Mouse (Mus musculus) cerebellum, adult 11-12 months (tissue): ENCODE results near the gene Igf1r.

Experiments used
- DNase-seq: peaks from one replicate; pipeline ENCODE4 v3.0.0; 2022

Igf1r gene

DNA sequence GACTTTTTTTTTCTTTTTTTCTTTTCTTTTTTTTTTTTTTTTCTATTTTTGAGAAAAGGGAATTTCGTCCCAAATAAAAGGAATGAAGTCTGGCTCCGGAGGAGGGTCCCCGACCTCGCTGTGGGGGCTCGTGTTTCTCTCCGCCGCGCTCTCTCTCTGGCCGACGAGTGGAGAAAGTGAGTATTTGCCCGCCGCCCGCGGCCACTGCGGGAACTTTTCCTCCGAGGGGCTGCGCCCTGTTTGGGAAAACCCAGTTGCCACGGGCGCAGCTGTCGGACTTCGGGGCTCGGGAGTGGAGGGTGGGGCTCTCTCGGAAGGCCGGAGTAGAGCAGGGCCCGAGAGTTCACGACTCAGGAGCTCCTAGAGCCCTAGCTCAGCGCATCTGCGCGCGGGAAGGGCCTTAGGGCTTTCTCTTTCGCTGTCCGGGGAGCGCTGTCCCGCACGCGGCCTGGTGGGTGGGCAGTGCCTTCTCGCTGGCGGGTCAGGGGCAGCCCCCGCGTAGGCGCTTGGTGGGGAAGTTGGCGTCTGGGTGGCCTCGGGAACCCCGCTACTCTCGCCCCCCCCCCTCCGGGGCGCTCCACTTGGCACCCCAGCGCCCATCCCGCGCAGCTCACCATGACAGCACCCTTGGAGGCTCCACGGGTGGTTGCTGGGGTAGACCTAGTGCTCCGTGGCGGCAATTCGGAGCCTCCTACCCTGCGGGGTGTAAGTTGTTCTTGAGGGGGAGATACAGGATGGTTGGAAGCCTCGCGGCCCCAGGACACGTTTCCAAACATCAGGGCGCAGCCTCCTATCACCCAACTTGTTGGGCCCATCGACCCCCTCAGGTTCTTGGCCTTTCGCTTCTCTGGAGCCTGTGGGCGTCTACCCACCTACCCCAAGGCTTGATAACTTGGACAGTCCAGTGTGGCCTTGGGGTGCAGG, at the start of gene Igf1r:
Igf1r (plus strand) TSS at position 51 of the 924 bp plus-strand sequence.
- peak; percentile 71 for DNase-seq

DNA sequence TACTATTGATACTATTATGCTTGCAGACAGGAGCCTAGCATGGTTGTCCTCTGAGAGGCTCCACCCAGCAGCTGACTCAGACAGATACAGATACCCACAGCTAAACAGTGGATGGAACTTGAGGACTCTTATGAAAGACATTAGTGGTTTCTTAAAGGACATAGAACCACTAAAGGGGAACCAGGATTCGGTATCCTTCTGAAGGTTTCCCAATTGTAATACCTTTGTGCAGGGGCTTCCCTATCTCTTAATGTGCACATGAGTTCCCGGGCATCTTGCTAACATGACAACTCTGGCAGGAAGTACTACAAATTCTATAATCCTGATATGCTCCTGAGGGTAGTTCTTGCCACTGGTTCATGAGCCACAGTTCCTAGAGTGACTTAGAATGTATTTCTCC, 46.3 kb upstream of the Igf1r start:
- no peak for DNase-seq

DNA sequence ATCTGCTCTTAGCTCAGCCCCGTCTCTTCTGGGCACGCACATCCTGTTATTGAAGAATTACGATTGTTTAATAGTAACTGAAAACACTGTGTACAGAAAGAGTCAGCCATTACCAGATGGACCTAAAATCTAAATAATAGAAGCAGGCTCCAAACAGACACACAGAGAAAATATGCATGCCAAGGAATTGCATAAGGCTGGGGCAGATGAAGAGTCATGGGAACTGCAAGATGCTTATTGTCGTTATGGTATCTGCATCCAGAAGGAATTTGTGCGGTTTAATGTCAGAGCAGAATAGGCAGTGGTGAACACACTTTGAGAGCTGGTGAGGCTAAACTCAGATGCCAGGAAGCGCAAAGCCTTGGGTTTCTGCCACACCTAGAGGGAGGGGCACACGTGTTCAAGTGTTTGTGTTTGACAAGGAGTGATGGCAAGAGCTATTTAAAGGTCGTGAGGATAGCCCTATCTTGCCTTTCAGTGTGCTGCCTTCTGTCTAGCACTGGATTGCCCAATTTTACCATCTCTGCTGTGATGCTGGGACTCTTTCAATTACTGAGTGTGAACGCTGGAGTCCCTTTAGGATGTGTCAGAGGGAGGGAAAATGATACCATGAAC, 44.7 kb upstream of the Igf1r start:
- DNase-seq, result no peak

DNA sequence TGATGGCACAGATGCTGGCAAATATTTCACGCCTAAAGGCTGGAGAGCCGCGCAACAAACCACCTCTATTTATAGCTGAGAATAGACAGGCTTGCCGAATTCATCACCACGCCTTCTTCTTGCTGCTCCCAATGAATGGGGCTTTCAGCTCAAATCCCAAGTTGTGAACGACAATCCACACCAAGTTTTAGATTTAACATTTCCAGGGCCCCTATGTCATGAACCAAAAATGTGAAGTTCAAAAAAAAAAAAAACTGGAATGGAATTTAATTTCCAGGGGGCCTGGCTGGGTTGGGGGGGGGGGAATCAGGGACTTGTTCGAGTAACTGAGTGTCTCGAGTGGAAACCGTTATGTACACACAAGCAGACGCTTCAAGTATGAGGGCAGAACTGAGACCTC, 42.1 kb upstream of the Igf1r start:
- DNase-seq, result no peak

DNA sequence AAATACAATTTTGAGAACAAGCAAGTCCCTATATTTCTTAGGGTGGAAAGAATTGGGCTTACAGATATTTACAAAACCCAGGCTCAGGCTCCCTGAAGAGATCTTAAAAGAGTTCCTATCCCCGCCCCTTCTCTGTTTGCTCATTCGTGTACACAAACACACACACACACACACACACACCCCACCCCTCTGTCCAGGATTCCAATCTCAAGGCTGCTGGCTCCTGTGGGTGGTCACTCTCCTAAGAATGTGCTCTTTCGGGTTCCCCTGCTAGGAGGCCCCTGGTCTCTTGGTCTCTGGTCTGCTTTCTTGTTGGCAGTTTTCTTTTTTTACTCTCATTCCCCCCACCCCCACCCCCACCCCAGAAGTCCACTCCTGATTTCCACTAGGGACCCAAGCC, 41.7 kb upstream of the Igf1r start:
- DNase-seq, result no peak

DNA sequence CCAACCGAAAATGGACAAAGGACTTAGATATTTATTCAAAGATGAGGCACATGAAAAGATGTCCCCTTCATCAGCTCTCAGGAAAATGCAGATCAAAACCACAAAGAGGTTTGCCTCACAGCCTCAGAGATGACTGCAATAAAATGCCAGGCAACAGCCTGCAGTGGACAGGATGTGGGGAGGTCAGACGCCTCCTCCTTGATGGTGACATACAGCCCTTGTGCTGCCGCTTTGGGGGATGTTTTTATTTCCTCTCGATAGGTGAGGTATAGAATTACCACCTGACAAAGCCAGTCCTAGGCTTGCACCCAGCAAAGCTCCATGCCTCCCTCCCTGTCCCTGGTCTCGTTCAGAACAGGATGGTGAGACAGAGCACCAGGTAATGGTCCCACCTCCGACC, 40.8 kb upstream of the Igf1r start:
- no peak for DNase-seq

DNA sequence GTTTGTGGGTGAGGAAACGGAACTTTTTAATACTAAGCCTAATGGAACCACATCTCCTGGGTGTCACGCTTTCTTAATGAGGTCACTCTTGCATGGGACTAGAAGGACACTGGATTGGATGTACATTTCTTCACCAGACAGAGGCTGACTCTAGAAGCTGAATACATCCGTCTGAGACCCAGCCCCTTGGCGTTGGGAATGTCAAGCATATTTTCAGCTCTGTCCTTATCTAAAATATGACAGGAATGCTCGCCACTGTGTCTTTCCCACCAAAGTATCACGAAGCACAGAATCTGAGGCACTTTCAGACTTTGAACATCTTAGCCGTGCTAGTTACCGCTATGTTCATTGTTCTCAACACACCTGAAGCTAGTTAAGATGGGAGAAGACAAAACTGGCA, 35.7 kb upstream of the Igf1r start:
- no peak for DNase-seq

DNA sequence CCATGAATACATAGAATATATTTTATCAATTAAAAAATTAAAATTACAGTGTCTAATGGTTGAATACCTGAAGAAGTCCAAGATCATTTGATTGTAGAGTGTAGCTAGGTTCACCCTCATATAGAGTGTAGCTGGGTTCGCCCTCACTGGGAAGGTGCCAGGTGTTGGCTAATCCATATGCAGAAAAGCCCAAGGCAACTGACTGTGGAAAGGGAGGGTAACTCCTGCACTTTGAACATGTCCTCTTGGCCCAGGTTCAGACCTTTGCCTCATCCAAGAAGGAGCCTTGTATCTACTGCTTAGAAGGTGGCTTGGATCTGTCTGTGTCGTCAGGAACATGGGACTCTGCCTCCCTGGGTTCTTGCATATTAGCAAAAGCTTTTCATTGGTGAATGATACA, 34.9 kb upstream of the Igf1r start:
- DNase-seq, result no peak

DNA sequence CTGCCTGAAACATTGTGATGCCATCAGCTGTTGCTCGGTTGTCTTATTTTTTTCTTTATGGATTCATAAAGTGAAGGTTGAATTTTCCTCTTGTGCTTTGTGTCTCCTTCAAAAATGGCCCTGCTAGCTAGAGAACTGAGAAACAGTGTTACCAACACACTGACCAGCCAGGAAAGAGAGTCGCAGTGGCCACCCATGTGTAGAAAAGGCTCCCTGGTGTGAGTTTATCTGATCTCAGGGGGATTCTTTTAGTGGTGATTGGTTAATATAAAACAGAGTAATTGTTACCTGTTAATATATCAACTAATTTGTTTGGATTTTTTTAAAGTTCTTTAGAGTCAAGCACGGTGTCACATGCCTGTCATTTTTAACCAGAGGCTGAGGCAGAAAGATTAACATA, 33.2 kb upstream of the Igf1r start:
- DNase-seq, result no peak

DNA sequence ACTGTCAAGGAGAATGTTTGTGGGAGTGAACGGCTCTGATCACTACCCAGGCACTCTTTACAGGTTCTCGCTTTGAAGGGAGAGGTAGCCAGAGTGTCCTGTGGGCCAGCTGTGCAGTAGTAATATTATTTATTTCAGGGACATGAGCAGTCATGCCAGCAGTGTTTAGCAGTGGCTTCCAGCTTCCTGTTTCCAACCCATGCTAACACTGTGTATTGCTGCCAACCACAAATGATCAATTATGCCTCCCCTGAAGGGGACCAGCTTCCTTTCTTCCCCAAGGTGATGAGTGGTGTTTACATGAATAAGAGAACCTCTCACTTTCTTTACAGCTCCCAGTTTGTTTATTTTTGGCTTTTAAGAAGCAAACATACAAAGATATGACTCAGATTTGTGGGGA, 28.4 kb upstream of the Igf1r start:
- no peak for DNase-seq

DNA sequence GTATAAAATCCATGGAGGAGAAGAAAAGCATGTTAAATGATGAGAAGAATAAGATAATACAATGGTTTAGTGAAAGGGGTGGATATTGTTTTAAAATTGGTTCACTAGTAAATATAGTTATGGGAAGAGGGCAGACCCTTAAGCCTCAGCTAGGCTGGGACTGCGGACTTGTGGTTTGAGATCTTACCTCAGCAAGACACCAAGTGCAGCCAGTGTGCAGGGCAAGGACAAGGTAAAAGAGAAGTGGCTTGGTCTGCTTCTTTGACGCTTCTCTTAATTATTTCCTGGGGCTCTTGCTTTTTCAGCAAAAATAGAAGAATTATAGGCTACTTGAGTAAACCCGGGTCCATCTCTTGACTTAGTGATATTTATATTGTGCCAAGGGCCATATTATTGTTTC, 22.5 kb upstream of the Igf1r start:
- DNase-seq, result no peak

DNA sequence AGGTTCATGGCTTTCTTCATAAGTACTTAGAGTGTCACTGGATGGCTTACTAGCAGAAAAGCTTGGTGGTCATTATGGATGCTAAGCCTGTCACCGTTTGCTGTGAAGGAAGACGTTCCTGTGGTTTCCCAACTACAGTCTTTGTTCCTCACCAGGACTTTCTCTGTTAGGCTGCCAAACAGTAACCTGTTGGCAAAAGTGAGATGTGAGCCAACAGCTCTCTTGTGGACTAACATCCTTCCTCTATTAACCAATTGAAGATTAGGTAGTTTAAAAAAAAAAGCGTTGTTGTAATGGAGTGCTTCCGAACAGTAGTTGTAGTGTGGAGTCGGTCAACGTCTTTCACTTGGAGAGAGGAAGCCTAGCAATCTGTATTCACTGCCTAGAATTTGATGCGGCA, 15.8 kb upstream of the Igf1r start:
- DNase-seq, result no peak

DNA sequence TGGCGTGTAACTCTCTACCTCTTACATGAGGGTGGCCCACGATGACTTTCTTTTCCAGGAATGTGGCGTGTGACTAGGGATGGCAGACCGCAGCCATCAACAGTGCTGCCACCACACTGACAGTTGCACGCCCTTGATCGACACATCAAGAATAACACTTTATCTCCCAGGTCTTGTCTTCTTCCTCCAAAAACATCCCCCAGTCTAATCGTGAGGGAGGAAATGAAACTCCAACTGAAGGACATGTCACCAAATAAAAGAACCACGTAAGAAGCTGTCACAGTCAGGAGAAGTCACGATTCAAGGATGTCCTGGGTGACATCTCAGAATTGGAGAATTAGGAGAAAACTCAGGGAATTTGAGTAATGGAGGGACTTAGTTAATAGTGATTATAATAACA, 8.8 kb upstream of the Igf1r start:
- no peak for DNase-seq

DNA sequence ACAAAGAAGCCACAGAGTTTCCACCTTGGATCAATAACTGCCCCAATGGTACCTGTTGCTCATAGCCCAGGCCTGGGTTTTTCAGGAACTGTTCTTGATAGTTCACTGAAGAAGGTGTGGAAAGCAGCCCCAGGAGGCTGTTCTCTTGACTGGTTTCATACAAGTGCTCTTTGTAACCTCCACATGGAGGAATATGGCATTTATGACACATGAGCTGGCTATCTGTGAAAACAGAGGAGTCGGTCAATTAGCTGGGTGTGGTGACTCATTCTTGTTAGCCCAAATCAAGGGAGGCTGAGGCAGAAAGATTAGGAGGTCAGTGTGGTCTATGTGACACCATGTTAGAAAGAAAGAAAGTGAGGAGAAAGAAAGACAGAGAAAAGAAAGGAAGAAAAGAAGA, 5.7 kb upstream of the Igf1r start:
- no peak for DNase-seq

DNA sequence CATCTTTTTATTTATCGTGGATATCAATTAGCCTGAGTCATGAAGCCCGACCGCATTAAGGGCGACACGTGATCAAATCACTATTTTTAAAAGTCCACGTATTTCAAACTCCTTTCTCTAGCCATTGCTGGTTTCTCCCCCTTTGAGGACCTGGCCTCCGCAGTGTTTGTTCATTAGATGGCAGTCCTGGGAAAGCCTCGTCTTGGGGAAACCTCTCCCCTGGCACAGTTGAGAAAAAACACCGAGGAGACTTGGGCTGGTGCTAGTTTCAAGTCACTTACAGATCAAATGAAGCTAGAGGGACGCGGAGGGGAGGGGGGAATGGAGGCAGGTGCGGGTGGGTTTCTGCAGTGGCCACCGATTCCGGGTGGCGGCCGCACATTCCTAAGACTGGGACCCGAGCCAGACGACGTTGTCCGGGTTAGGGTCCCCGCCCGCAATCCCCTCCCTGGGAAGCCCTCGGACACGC, 2.2 kb upstream of the Igf1r start:
- no peak for DNase-seq

DNA sequence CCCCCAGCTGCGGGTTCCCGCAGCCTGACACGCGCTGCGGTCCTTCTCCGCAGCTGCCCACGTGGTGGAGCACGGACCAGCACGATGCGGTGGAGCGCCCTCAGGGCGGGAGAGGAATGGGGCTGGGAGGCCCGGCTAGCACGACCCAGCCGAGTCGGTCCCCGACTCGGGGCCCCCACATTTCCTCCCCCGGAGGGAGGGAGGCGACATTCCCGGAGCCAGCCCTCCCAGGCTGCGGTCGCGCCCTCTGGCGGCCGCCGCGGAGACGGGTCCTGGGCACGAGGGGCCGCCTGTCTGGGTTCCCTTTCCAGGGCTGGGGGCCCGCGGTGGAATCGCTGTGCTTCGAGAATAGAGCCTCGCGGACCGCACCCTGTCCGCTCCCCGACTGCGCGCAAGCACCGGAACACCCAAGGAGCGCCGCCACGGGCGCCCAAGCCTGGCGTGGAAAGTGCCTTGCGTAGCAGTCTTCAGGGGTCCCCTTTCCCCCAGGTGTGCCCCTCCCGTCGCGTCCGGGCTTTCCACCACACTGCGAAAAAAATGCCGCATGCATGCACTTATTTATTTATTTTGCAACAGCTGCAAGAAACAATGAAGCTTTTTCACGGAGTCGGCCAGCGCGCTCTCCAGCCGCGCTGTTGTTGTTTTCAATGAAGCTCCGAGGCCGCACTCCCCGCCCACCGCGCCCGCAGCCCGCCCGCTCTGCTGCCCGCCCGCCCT, 1.7 kb upstream of the Igf1r start:
- peak; percentile 86 for DNase-seq

DNA sequence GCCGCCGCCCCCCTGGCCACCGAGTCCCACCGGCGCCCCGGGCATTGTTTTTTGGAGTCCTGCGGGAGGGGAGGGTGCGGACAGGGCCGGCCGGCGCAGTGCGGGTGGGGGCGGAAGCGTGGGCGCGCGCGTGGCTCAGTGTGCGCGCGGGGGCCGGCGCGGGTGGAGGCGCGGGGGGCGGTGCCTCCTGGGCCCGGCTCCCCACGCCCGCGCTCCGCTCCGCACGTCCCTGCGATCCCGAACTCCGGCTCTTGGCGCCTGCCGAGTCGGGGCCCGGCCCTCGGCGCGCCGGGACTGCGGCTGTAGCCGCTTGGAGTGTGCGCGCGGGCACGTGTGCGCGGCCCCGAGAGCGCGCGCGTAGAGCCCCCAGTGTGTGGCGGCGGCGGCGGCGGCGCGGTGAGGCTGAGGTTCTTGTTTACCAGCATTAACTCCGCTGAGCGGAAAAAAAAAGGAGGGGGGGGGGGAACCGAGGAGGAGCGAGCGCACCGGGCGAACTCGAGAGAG, 1.0 kb upstream of the Igf1r start:
- DNase-seq, result peak; percentile 97

DNA sequence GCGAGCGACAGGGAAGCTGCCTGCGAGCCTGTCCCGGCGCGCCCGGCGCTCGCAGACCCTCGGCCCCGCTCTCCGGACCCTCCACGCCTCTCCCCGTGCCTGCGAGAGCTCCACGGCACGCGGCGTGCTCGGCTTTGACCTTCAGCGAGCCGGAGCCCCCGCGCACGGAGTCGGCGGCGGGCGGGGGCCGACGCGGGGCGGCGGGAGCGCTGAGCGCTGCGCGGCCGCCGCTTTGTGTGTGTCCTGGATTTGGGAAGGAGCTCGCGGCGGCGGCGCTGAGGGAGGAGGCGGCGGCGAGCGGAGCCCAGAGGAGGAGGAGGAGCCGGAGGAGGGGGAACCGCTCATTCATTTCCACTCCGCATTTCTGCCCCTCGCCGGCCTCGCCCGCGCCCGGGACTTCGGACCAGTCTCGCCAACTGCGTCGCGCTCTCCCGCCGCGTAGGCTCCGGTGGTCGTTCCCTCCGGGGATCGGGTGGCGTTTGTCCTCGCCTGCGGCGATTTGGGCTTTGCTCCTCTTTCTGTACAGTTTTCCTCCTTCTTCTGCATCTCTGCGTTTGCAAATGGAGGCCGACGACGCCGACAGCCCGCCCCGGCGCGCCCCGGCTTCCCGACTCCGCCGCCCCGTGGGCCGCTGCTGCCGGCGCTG, 468 bp upstream of the Igf1r start:
- DNase-seq, result peak; percentile 88

DNA sequence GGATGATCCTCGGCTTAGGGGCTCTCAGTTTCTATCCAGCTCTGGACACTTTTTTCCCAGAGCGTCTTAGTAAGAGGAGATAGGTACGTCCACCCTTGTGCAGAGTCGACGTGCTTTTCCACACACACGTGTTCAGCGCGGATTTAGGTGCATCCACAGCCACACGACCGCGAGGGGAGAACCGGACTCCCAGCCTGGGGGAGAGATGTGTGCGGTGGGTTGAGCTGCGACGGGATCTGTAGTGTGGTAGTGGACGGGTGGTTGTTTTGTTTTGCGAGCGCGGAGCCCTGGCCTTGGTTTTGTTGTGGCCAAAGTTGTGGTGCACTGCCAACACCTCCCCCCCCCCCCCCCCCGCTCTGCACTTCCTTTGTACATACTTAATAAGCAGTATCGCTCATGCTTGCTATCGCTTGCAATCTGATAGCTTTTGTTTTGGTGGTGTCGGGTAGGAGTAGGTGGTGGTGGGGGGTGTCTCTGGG, 1.2 kb downstream of the Igf1r start:
- DNase-seq, result peak; percentile 40

DNA sequence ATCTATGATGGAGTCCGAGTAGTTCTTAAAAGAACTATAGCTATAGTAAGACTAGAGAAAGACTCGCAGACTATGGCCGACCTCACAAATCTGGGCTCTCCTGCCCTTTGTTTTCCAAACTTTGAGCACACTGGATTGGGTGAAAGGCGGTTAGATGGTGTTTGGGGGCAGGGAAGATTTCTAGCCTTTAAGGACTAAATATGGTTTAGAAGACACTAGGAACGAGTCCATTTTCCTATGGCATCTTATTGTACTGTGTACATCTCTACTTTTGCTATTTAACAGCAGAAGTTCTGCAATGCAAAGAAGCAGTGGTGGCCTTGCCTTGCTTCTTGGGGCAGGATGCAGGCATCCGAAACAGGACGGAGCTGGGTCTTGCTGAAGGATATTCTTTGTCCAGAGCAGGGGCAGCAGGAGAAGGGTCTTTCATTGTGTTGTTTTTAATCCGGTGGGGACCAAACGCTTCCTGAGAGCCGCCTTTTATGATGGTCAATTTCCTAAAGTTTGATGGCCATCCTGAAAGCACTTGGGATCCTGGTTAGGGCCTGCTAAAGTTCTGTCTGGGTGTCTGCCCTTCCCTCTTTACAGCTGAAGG, 2.1 kb downstream of the Igf1r start:
- no peak for DNase-seq

DNA sequence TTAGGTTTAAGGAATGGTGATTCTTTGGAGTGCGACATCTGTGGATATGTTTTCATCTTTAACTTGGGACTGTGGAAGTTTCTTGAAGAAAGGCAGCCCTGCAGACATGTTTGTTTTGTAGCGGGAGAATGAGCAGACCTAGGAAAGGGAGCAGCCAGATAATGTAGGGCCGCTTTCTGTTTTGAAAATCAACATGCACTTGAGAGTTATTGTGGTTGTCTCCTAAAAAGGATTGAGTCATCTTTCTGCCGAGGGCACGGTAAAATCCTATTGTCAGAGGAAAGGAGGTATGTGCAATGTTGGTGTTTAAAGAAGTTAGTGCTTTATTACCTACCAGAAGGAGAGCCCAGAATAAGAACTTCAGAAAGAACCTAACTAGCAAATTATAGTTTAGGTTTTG, 2.6 kb downstream of the Igf1r start:
- DNase-seq, result no peak

DNA sequence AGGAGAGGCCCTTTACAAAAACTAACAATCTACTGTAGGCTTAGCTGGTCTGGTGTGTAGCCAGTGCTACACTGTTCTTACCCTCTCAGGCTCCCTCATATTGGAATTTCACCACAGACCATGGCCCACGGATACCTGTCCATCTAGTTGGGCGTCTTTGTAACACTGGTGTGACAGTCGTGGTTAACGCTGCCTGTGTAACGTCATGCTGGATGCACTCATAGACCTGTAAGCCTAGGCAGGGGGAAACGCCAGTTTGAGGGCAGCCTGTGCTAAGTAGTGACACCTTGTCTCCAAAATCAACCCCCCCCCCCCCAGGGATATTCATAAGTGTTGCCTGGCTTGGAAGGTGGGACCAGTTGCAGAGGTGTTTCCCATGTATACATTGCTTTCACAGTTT, 4.7 kb downstream of the Igf1r start:
- DNase-seq, result no peak

DNA sequence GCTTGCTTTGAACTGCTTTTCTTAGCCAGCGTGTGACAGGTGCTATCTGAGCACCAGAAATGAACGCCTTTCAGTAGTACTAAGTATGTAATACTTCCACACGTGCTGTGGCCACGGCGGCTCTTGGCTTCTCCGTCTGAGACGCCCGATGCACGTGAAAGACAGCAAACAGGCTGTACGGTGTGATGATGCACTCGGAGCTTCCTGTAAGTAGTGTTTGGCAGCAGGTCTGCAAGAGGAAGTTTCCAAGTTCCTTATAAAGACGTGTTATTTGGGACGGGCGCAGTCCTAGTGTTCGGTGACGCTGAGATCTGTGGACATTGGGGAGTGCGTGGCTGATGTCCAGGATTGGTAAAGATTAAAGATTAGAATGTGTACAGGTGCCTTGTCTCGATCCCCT, 5.4 kb downstream of the Igf1r start:
- DNase-seq, result no peak
